Mouse (Mus musculus): ENCODE measurements around the gene Abhd17c. TPM values are rescaled to one million over a fixed set of nuclear protein-coding genes. Genes with fewer than 3 reads are reported as not detected.

The Abhd17c gene
- polyA plus RNA-seq, 1 experiment = 19.4 TPM

GRCm38 (mm10) chr7:84166007-84166406, 14.3 kb upstream of the Abhd17c start:
- Histone ChIP-seq H3K4me3 (ENCODE audit: control insufficient read depth, low read depth, low read length) (no peak overlapping the region), H3K36me3 (ENCODE audit: control insufficient read depth, insufficient read depth, low read length) (no peaks in the 10 kb centered on the region), H3K27me3 (ENCODE audit: control insufficient read depth, insufficient read depth, low read length) (no peaks in the 10 kb centered on the region), H3K27ac (ENCODE audit: control insufficient read depth, insufficient read depth, low read depth, low read length) (no peak overlapping the region), H3K4me1 (ENCODE audit: control insufficient read depth, insufficient read depth, low read length) (no peaks in the 10 kb centered on the region)
- TF ChIP-seq POLR2A (IDR thresholded peaks at IDR 0.05; ENCODE audit: control insufficient read depth, low read depth, low read length) (no peak), CTCF (IDR thresholded peaks at IDR 0.05; ENCODE audit: control insufficient read depth, insufficient read depth, insufficient replicate concordance, low read depth, low read length) (no peak)

- TF ChIP-seq POLR2A (IDR thresholded peaks at IDR 0.05; ENCODE audit: control insufficient read depth, low read depth, low read length) (no peak), CTCF (IDR thresholded peaks at IDR 0.05; ENCODE audit: control insufficient read depth, insufficient read depth, insufficient replicate concordance, low read depth, low read length) (no peak)
- H3K4me3 ChIP-seq (ENCODE audit: control insufficient read depth, low read depth, low read length) = no peak overlapping the region
- H3K27ac ChIP-seq (ENCODE audit: control insufficient read depth, insufficient read depth, low read depth, low read length) = no peak overlapping the region
- no peaks in the 10 kb centered on the region for H3K4me1 ChIP-seq (ENCODE audit: control insufficient read depth, insufficient read depth, low read length)
- no peaks in the 10 kb centered on the region for H3K36me3 ChIP-seq (ENCODE audit: control insufficient read depth, insufficient read depth, low read length)
- H3K27me3 ChIP-seq (ENCODE audit: control insufficient read depth, insufficient read depth, low read length) = no peaks in the 10 kb centered on the region
Measured at GRCm38 (mm10) chr7:84165288-84165687, 13.6 kb upstream of the Abhd17c start.

GRCm38 (mm10) chr7:84164880-84165279, 13.2 kb upstream of the Abhd17c start:
- Histone ChIP-seq H3K27ac (ENCODE audit: control insufficient read depth, insufficient read depth, low read depth, low read length) (no peak overlapping the region), H3K36me3 (ENCODE audit: control insufficient read depth, insufficient read depth, low read length) (no peaks in the 10 kb centered on the region), H3K4me1 (ENCODE audit: control insufficient read depth, insufficient read depth, low read length) (no peaks in the 10 kb centered on the region), H3K4me3 (ENCODE audit: control insufficient read depth, low read depth, low read length) (no peak overlapping the region), H3K27me3 (ENCODE audit: control insufficient read depth, insufficient read depth, low read length) (no peaks in the 10 kb centered on the region)
- TF ChIP-seq POLR2A (IDR thresholded peaks at IDR 0.05; ENCODE audit: control insufficient read depth, low read depth, low read length) (no peak), CTCF (IDR thresholded peaks at IDR 0.05; ENCODE audit: control insufficient read depth, insufficient read depth, insufficient replicate concordance, low read depth, low read length) (no peak)

GRCm38 (mm10) chr7:84164419-84164818, 12.7 kb upstream of the Abhd17c start:
- Histone ChIP-seq H3K27ac (ENCODE audit: control insufficient read depth, insufficient read depth, low read depth, low read length) (no peak overlapping the region), H3K27me3 (ENCODE audit: control insufficient read depth, insufficient read depth, low read length) (no peaks in the 10 kb centered on the region), H3K36me3 (ENCODE audit: control insufficient read depth, insufficient read depth, low read length) (no peaks in the 10 kb centered on the region), H3K4me3 (ENCODE audit: control insufficient read depth, low read depth, low read length) (no peak overlapping the region), H3K4me1 (ENCODE audit: control insufficient read depth, insufficient read depth, low read length) (no peaks in the 10 kb centered on the region)
- no peak for TF ChIP-seq CTCF (IDR thresholded peaks at IDR 0.05; ENCODE audit: control insufficient read depth, insufficient read depth, insufficient replicate concordance, low read depth, low read length)
- TF ChIP-seq POLR2A (IDR thresholded peaks at IDR 0.05; ENCODE audit: control insufficient read depth, low read depth, low read length) = no peak

GRCm38 (mm10) chr7:84163585-84163984, 11.9 kb upstream of the Abhd17c start:
- no peaks in the 10 kb centered on the region for H3K4me1 ChIP-seq (ENCODE audit: control insufficient read depth, insufficient read depth, low read length)
- H3K27me3 ChIP-seq (ENCODE audit: control insufficient read depth, insufficient read depth, low read length) = no peaks in the 10 kb centered on the region
- H3K36me3 ChIP-seq (ENCODE audit: control insufficient read depth, insufficient read depth, low read length) = no peaks in the 10 kb centered on the region
- no peak overlapping the region for H3K27ac ChIP-seq (ENCODE audit: control insufficient read depth, insufficient read depth, low read depth, low read length)
- H3K4me3 ChIP-seq (ENCODE audit: control insufficient read depth, low read depth, low read length) = no peak overlapping the region
- TF ChIP-seq CTCF (IDR thresholded peaks at IDR 0.05; ENCODE audit: control insufficient read depth, insufficient read depth, insufficient replicate concordance, low read depth, low read length) (no peak), POLR2A (IDR thresholded peaks at IDR 0.05; ENCODE audit: control insufficient read depth, low read depth, low read length) (no peak)

GRCm38 (mm10) chr7:84159414-84159813, 7.7 kb upstream of the Abhd17c start:
- no peak overlapping the region for H3K4me3 ChIP-seq (ENCODE audit: control insufficient read depth, low read depth, low read length)
- H3K36me3 ChIP-seq (ENCODE audit: control insufficient read depth, insufficient read depth, low read length) = no peaks in the 10 kb centered on the region
- H3K27me3 ChIP-seq (ENCODE audit: control insufficient read depth, insufficient read depth, low read length) = no peaks in the 10 kb centered on the region
- H3K4me1 ChIP-seq (ENCODE audit: control insufficient read depth, insufficient read depth, low read length) = no peaks in the 10 kb centered on the region
- TF ChIP-seq CTCF (IDR thresholded peaks at IDR 0.05; ENCODE audit: control insufficient read depth, insufficient read depth, insufficient replicate concordance, low read depth, low read length) (no peak), POLR2A (IDR thresholded peaks at IDR 0.05; ENCODE audit: control insufficient read depth, low read depth, low read length) (no peak)
- H3K27ac ChIP-seq (ENCODE audit: control insufficient read depth, insufficient read depth, low read depth, low read length) = no peak overlapping the region

GRCm38 (mm10) chr7:84153821-84154220, 2.1 kb upstream of the Abhd17c start:
- Histone ChIP-seq H3K4me1 (ENCODE audit: control insufficient read depth, insufficient read depth, low read length) (peaks cover 11% of the 10 kb centered on the region), H3K27ac (ENCODE audit: control insufficient read depth, insufficient read depth, low read depth, low read length) (no peak overlapping the region), H3K27me3 (ENCODE audit: control insufficient read depth, insufficient read depth, low read length) (no peaks in the 10 kb centered on the region), H3K4me3 (ENCODE audit: control insufficient read depth, low read depth, low read length) (no peak overlapping the region), H3K36me3 (ENCODE audit: control insufficient read depth, insufficient read depth, low read length) (0 out of 2 replicates have a peak, but pooled peaks cover 1% of the 10 kb centered on the region)
- TF ChIP-seq CTCF (IDR thresholded peaks at IDR 0.05; ENCODE audit: control insufficient read depth, insufficient read depth, insufficient replicate concordance, low read depth, low read length) = no peak
- TF ChIP-seq POLR2A (IDR thresholded peaks at IDR 0.05; ENCODE audit: control insufficient read depth, low read depth, low read length) = no peak

GRCm38 (mm10) chr7:84152821-84153220, 1.1 kb upstream of the Abhd17c start:
- peak overlapping the region; percentile 93 for H3K4me3 ChIP-seq (ENCODE audit: control insufficient read depth, low read depth, low read length)
- H3K36me3 ChIP-seq (ENCODE audit: control insufficient read depth, insufficient read depth, low read length) = 0 out of 2 replicates have a peak, but pooled peaks cover 1% of the 10 kb centered on the region
- no peaks in the 10 kb centered on the region for H3K27me3 ChIP-seq (ENCODE audit: control insufficient read depth, insufficient read depth, low read length)
- TF ChIP-seq POLR2A (IDR thresholded peaks at IDR 0.05; ENCODE audit: control insufficient read depth, low read depth, low read length) (no peak), CTCF (IDR thresholded peaks at IDR 0.05; ENCODE audit: control insufficient read depth, insufficient read depth, insufficient replicate concordance, low read depth, low read length) (no peak)
- peaks cover 11% of the 10 kb centered on the region for H3K4me1 ChIP-seq (ENCODE audit: control insufficient read depth, insufficient read depth, low read length)
- peak overlapping the region; percentile 51 for H3K27ac ChIP-seq (ENCODE audit: control insufficient read depth, insufficient read depth, low read depth, low read length)
